9 mouse cellular contexts compared by ENCODE assay signal in genomic region chr3:142439591-142440093, GRCm38 (mm10). TPM values are rescaled to one million over a fixed set of nuclear protein-coding genes. Genes with fewer than 3 reads are reported as not detected.
DNase-seq lines count a peak whose midpoint lies in the region; ATAC-seq and TF ChIP-seq lines count a peak whose summit lies in the region.
"Had no signal": no experiment of that assay in that cellular context is flagged by ENCODE, and none has a peak within 500 bp of the region (broad histone marks: within the 10 kb centered on the region; RNA-seq: fewer than 3 reads in every experiment).

No protein-coding gene starts in this region.

- no peaks in the 10 kb centered on the region for H3K27me3 ChIP-seq in embryonic facial prominence, embryonic 10.5 days (replicated peaks; ENCODE audit: low read depth, poor library complexity, severe bottlenecking)
- no peaks in the 10 kb centered on the region for H3K27me3 ChIP-seq in lung, embryonic 14.5 days (ENCODE audit: insufficient read depth, low read length)
- no peaks in the 10 kb centered on the region for H3K27me3 ChIP-seq in forebrain, embryonic 10.5 days (ENCODE audit: poor library complexity, severe bottlenecking)
- no peaks in the 10 kb centered on the region for H3K27me3 ChIP-seq in forebrain, embryonic 12.5 days

- H3K9ac ChIP-seq in lung, embryonic 14.5 days, result no peak overlapping the region
- no peak overlapping the region for H3K9ac ChIP-seq in forebrain, embryonic 12.5 days
- H3K9ac ChIP-seq: liver, embryonic 15.5 days had no signal

- intact Hi-C loops in heart, postnatal 10 days (cut with DNase I), result no loop called here

- ATAC-seq in lung, embryonic 14.5 days (ENCODE audit: insufficient read depth), result peak; percentile 64
- no peak for ATAC-seq in forebrain, embryonic 12.5 days (ENCODE audit: low FRiP score)

- H3K27ac ChIP-seq in embryonic facial prominence, embryonic 10.5 days (replicated peaks), result peak overlapping the region; percentile 20; the same call in 1 of the 2 replicates
- peak overlapping the region; percentile 52; the same call in 1 of the 2 replicates for H3K27ac ChIP-seq in lung, embryonic 14.5 days (ENCODE audit: low read depth)
- no peak overlapping the region for H3K27ac ChIP-seq in forebrain, embryonic 10.5 days
- no peak overlapping the region for H3K27ac ChIP-seq in forebrain, embryonic 12.5 days
- H3K27ac ChIP-seq: liver, embryonic 15.5 days had no signal

- TF ChIP-seq CTCF in lung, embryonic 14.5 days (IDR thresholded peaks at IDR 0.05; ENCODE audit: low read depth), result no peak

- no peaks in the 10 kb centered on the region for H3K9me3 ChIP-seq in embryonic facial prominence, embryonic 10.5 days
- no peaks in the 10 kb centered on the region for H3K9me3 ChIP-seq in lung, embryonic 14.5 days (ENCODE audit: low read depth, low read length)
- no peaks in the 10 kb centered on the region for H3K9me3 ChIP-seq in forebrain, embryonic 10.5 days
- no peaks in the 10 kb centered on the region for H3K9me3 ChIP-seq in forebrain, embryonic 12.5 days
- H3K9me3 ChIP-seq: liver, embryonic 15.5 days had no signal

- peaks cover 48% of the 10 kb centered on the region for H3K4me1 ChIP-seq in embryonic facial prominence, embryonic 10.5 days
- peaks cover 8% of the 10 kb centered on the region; the same call in 1 of the 2 replicates for H3K4me1 ChIP-seq in lung, embryonic 14.5 days (ENCODE audit: insufficient read depth)
- peaks cover 31% of the 10 kb centered on the region for H3K4me1 ChIP-seq in forebrain, embryonic 10.5 days
- peaks cover 7% of the 10 kb centered on the region; the same call in 1 of the 2 replicates for H3K4me1 ChIP-seq in forebrain, embryonic 12.5 days
- H3K4me1 ChIP-seq: liver, embryonic 15.5 days had no signal

- H3K4me3 ChIP-seq in embryonic facial prominence, embryonic 10.5 days, result no peak overlapping the region
- no peak overlapping the region for H3K4me3 ChIP-seq in lung, embryonic 14.5 days (ENCODE audit: low read depth, low read length)
- no peak overlapping the region for H3K4me3 ChIP-seq in forebrain, embryonic 10.5 days
- no peak overlapping the region for H3K4me3 ChIP-seq in forebrain, embryonic 12.5 days (replicated peaks)
- H3K4me3 ChIP-seq: liver, embryonic 15.5 days had no signal

- DNase-seq in Muller cell, postnatal 12 days (ENCODE audit: inconsistent ontology term), result peak; percentile 95
- peak; percentile 32 for DNase-seq in embryonic facial prominence, embryonic 10.5 days (ENCODE audit: low spot score)
- DNase-seq in heart, postnatal 10 days, result peak; percentile 78 to 81
- peak; percentile 74 for DNase-seq in lung, embryonic 14.5 days
- no peak for DNase-seq in cerebellum, adult 11-12 months
- DNase-seq in thymus, postnatal 0 days (ENCODE audit: low spot score), result no peak
- DNase-seq in forebrain, embryonic 10.5 days (ENCODE audit: extremely low spot score, low spot score), result no peak

- WGBS in embryonic facial prominence, embryonic 10.5 days, result 55% methylated on average over 7 of the region's 7 CpGs
- WGBS in lung, embryonic 14.5 days, result 20% methylated on average over 7 of the region's 7 CpGs
- 71% methylated on average over 7 of the region's 7 CpGs for WGBS in forebrain, embryonic 10.5 days
- WGBS in forebrain, embryonic 12.5 days, result 69% methylated on average over 7 of the region's 7 CpGs

- no peaks in the 10 kb centered on the region for H3K36me3 ChIP-seq in embryonic facial prominence, embryonic 10.5 days (replicated peaks)
- H3K36me3 ChIP-seq in lung, embryonic 14.5 days (ENCODE audit: insufficient read depth), result no peaks in the 10 kb centered on the region
- no peaks in the 10 kb centered on the region for H3K36me3 ChIP-seq in forebrain, embryonic 10.5 days (replicated peaks)
- H3K36me3 ChIP-seq in forebrain, embryonic 12.5 days (replicated peaks), result no peaks in the 10 kb centered on the region
- H3K36me3 ChIP-seq: liver, embryonic 15.5 days had no signal

- peak overlapping the region; percentile 29 for H3K4me2 ChIP-seq in lung, embryonic 14.5 days
- no peak overlapping the region for H3K4me2 ChIP-seq in forebrain, embryonic 12.5 days
- H3K4me2 ChIP-seq: liver, embryonic 15.5 days had no signal

RNA-seq across cellular contexts. Expression of gene Pdlim5, which starts 44.1 kb away (rescaled TPM):
- polyA plus RNA-seq in embryonic facial prominence, embryonic 10.5 days (2016; fragmentation: Nextera tagmentation; extraction: Ambion mirVana), result 17.2 and 18.2 TPM in 2 replicates
- total RNA-seq in heart, postnatal 10 days (2021), result 100 to 1,000 TPM; 523 to 617 TPM
- 19.0 and 24.1 TPM in 2 replicates for polyA plus RNA-seq in lung, embryonic 14.5 days (2014; fragmentation: Nextera tagmentation; extraction: Ambion mirVana)
- 13.1 and 13.7 TPM in 2 replicates for polyA plus RNA-seq in thymus, postnatal 0 days (2015; fragmentation: Nextera tagmentation; extraction: Ambion mirVana)
- 21.8 TPM in 2 replicates for polyA plus RNA-seq in forebrain, embryonic 10.5 days (2016; fragmentation: Nextera tagmentation; extraction: Ambion mirVana)
- 12.9 and 13.1 TPM in 2 replicates for polyA plus RNA-seq in forebrain, embryonic 12.5 days (2016; fragmentation: Nextera tagmentation; extraction: Ambion mirVana)

RNA-seq across cellular contexts. Expression of gene Gbp5, which starts 54.1 kb away (rescaled TPM):
- polyA plus RNA-seq in embryonic facial prominence, embryonic 10.5 days (2016; fragmentation: Nextera tagmentation; extraction: Ambion mirVana), result not detected in 2 replicates
- 1 to 10 TPM; 4.8 to 6.7 TPM for total RNA-seq in heart, postnatal 10 days (2021)
- 0.11 TPM in 1 of 2 replicates, not detected in the other for polyA plus RNA-seq in lung, embryonic 14.5 days (2014; fragmentation: Nextera tagmentation; extraction: Ambion mirVana)
- 0.99 and 1.2 TPM in 2 replicates for polyA plus RNA-seq in thymus, postnatal 0 days (2015; fragmentation: Nextera tagmentation; extraction: Ambion mirVana)
- polyA plus RNA-seq in forebrain, embryonic 10.5 days (2016; fragmentation: Nextera tagmentation; extraction: Ambion mirVana), result not detected in 2 replicates
- 0.12 and 0.14 TPM in 2 replicates for polyA plus RNA-seq in forebrain, embryonic 12.5 days (2016; fragmentation: Nextera tagmentation; extraction: Ambion mirVana)

Comparison
In these comparisons a context has a peak if more than half of its experiments do, and no peak if none do; other contexts are left out.
1. DNase-seq: peak in Muller cell, postnatal 12 days (single experiment), embryonic facial prominence, embryonic 10.5 days (single experiment), heart, postnatal 10 days (2 of 2) and lung, embryonic 14.5 days (single experiment); none in cerebellum, adult 11-12 months (single experiment), thymus, postnatal 0 days (single experiment) and forebrain, embryonic 10.5 days (single experiment).
2. H3K27ac ChIP-seq: peak in embryonic facial prominence, embryonic 10.5 days (single experiment) and lung, embryonic 14.5 days (single experiment); none in forebrain, embryonic 10.5 days (single experiment) and forebrain, embryonic 12.5 days (single experiment).